Mouse (Mus musculus) ES-E14 (cell line): Measurements from ENCODE around the gene Pdia4. TPM values are rescaled to one million over a fixed set of nuclear protein-coding genes. Genes with fewer than 3 reads are reported as not detected.

Experiments
- DNase-seq: peaks from one replicate; pipeline ENCODE4 v3.0.0-alpha.2; 2013; ENCODE audit warnings: low read depth, low spot score
- H3K27ac ChIP-seq: 2 replicates; pipeline ENCODE4 v1.5.1; 2012; ENCODE audit warnings: low read depth, mild to moderate bottlenecking, low read length, moderate library complexity, mixed read lengths; ENCODE audit not compliant: poor library complexity, insufficient read depth, severe bottlenecking
- H3K36me3 ChIP-seq: 2 replicates; pipeline ENCODE4 v1.6.1; 2012; ENCODE audit warnings: mild to moderate bottlenecking, low read length, moderate library complexity, mixed read lengths; ENCODE audit not compliant: control insufficient read depth, poor library complexity, insufficient read depth, severe bottlenecking
- H3K4me1 ChIP-seq, 2 experiments: fragments of 150-350 bp in 1 of 2; sonication (generic) in 1 of 2; 2 replicates each; pipeline ENCODE4 v1.6.1; 2012; ENCODE audit warnings: low read length in 2 of 2, mild to moderate bottlenecking in 1 of 2, mixed read lengths in 1 of 2; ENCODE audit not compliant: control insufficient read depth in 2 of 2, insufficient read depth in 2 of 2, poor library complexity in 1 of 2
- H3K4me3 ChIP-seq, 2 experiments: fragments of 150-350 bp in 1 of 2; sonication (generic) in 1 of 2; 2 replicates each; pipeline ENCODE4 v1.5.1; 2012; ENCODE audit warnings: low read length in 2 of 2, low read depth in 1 of 2, mild to moderate bottlenecking in 1 of 2, mixed read lengths in 1 of 2; ENCODE audit not compliant: insufficient read depth in 1 of 2, poor library complexity in 1 of 2, severe bottlenecking in 1 of 2
- H3K9ac ChIP-seq: 2 replicates; pipeline ENCODE4 v1.6.1; 2012; ENCODE audit warnings: low read depth, mild to moderate bottlenecking, low read length, mixed read lengths; ENCODE audit not compliant: poor library complexity, insufficient read depth, severe bottlenecking
- H3K9me3 ChIP-seq: fragments of 150-350 bp; sonication (generic); 2 replicates; pipeline ENCODE4 v1.6.1; 2012; ENCODE audit warnings: low read depth, mild to moderate bottlenecking, low read length; ENCODE audit not compliant: control insufficient read depth, insufficient read depth
- CHD2 ChIP-seq: IDR thresholded peaks from 2 replicates; pipeline ENCODE4 v1.6.1; 2014; ENCODE audit warnings: mild to moderate bottlenecking, low read depth, low read length, inconsistent platforms
- HCFC1 ChIP-seq: IDR thresholded peaks from 2 replicates; pipeline ENCODE4 v1.6.1; 2012; ENCODE audit warnings: low read length, inconsistent platforms, borderline replicate concordance; ENCODE audit not compliant: insufficient read depth
- MAFK ChIP-seq: IDR thresholded peaks from 2 replicates; pipeline ENCODE4 v1.6.1; 2014; ENCODE audit warnings: mild to moderate bottlenecking, low read depth, low read length, inconsistent platforms; ENCODE audit not compliant: insufficient read depth
- ZC3H11A ChIP-seq: IDR thresholded peaks from 2 replicates; pipeline ENCODE4 v1.6.1; 2012; ENCODE audit warnings: low read depth, mild to moderate bottlenecking, inconsistent platforms, low read length, borderline replicate concordance
- ZNF384 ChIP-seq: IDR thresholded peaks from 2 replicates; pipeline ENCODE4 v1.6.1; 2012; ENCODE audit warnings: low read depth, low read length, inconsistent platforms
- in situ Hi-C, 2 experiments: fragments of 600-800 bp; cut with MboI; formaldehyde crosslinking; loops; one replicate each; pipeline ENCODE4 v1.15.1; 2025; ENCODE audit warnings: low sequenced_read_pairs in 2 of 2, inconsistent platforms in 1 of 2; ENCODE audit not compliant: unreplicated experiment in 2 of 2
- total RNA-seq: library from RNA; depleted of rRNA; stranded (reverse); fragments of 300-350 nt; gene quantifications from 2 replicates; pipeline ENCODE4 v1.2.3, GENCODE M21; 2012

Gene Pdia4
- total RNA-seq, 1 experiment: 429 TPM

DNA sequence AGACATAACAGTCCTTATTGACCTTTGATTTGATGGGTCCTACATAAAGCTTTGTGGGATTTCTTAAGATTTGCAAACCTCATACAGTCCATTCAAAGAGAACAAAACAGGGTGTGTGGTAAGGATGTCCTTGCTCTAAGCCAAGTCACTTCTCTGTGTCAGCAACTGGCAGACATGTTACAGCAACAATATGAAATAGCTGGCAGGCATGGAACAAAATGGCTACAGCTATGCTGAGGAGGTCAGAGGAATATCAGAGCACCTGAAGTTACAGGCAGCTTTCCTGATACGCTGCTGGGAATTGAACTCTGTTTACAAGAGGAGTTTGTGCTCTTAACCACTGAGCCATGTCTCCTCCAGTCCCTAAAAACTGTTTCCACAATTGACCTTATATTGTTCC is 19.0 kb upstream of the Pdia4 start:
- no peak for DNase-seq
- H3K4me3 ChIP-seq: no peak overlapping the region
- in situ Hi-C loops: no loop called here
- H3K9ac ChIP-seq: no peak overlapping the region
- H3K4me1 ChIP-seq: peaks cover 0 to 6% of the 10 kb centered on the region in 2 experiments; a peak in 1 of 4 replicates
- TF ChIP-seq ZC3H11A: no peak
- no peak for TF ChIP-seq ZNF384
- no peak for TF ChIP-seq CHD2
- TF ChIP-seq MAFK: no peak
- no peak for TF ChIP-seq HCFC1
- no peak overlapping the region for H3K27ac ChIP-seq
- H3K36me3 ChIP-seq: no peaks in the 10 kb centered on the region
- H3K9me3 ChIP-seq: no peaks in the 10 kb centered on the region

DNA sequence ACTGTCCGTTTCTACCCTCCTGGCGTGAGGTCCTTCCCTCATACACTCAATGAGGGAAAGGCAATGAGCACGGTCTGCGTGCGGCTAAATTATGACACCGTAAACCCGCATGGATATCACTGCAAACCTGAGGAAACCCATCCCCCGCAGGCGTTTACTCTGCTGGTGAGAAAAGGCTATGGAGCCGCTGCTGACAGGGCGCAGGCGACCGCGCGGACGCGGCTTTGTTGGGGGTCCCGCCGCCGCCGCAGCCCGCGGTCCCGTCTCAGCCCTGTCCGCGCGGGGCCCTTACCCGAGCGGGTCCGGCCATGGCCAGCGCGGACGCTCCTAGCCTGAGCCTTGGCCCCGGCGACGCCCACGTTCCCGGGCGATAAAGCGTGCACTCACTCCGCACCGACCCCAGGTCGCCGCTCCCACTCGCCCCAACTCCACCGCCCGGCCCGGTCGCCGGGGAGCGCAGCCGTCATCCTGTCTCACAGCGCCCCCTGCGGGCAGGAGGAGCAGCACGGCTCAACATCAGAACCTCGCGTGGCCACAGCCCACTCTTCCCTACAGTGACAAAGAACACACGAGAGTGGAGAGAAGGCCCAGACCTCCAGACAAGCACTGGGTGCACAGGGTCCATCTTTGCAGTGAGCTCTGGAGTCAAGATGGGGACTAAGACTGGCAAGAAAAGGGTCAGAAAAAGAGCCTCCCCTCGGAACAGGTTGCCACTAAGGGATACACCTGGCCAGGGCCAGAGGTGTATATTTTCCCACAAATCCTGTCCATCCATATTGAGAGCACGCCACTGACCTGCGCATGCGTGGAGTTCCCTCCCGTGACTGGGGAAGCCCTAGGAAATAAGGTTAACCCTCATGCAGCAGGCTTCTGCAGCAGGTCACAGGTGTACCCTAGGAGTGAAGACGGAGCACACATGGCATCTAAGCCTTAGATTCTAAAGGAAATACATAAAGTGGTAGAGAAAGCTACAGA is 17.2 kb upstream of the Pdia4 start, which contains the start of gene Zfp786:
Zfp786 (minus strand) TSS at position 764 of the 975 bp plus-strand sequence.
- Histone ChIP-seq H3K4me1 (peaks cover 0 to 4% of the 10 kb centered on the region in 2 experiments; a peak in 1 of 4 replicates), H3K9me3 (no peaks in the 10 kb centered on the region), H3K9ac (peak within 1 kb of the TSS; percentile 78), H3K36me3 (no peaks in the 10 kb centered on the region), H3K27ac (no peak within 1 kb of the TSS), H3K4me3 (peak within 1 kb of the TSS; percentile 81 to 94)
- in situ Hi-C loops: no loop called here
- TF ChIP-seq HCFC1 (no peak), CHD2 (0 out of 2 replicates have a peak, but pooled peaks have one; percentile 41)
- DNase-seq: peak; percentile 86

DNA sequence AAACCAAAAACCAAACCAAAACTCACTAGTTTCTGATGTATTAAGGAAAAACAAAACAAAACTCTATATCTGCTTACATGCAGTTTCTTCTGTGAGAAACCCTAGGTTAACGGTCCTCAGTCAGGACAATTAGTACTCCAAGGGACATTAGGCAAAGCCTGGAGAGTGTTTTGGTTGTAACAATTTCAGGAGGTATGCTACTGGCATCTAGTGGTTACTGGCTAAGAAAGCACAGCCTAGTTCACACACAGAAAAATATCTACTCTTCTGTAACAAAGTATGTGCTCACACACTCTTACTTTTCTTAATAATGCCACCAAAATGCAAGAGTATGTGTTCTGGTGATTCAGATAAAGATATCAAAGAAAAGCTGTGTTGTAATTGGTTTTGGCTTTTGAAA is 15.7 kb upstream of the Pdia4 start:
- no peak for TF ChIP-seq MAFK
- TF ChIP-seq ZC3H11A: no peak
- TF ChIP-seq CHD2: no peak
- TF ChIP-seq HCFC1: no peak
- in situ Hi-C loops: no loop called here
- Histone ChIP-seq H3K4me3 (peak overlapping the region in 1 of 2 experiments; percentile 94; a peak in 1 of 4 replicates), H3K4me1 (peaks cover 8% of the 10 kb centered on the region in 2 experiments), H3K9me3 (no peaks in the 10 kb centered on the region), H3K27ac (no peak overlapping the region), H3K36me3 (no peaks in the 10 kb centered on the region), H3K9ac (no peak overlapping the region)
- no peak for DNase-seq

DNA sequence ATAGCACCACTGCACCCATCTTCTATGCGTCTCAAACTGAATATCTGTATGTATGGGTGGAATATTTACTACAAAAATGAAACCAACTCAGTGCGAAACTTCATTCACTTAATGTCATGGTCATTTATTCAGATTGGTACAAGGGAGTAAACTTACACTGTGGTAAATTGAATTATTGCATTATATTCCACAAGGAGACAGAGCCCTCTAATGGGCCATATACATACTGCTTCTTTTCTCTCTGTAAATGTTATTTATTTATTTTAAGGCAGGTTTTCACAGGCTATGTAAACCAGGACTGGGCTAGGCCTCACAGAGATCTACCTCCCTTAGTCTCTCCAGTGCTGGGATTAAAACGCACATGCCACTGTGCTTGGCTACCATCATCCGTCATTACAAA is 14.2 kb upstream of the Pdia4 start:
- Histone ChIP-seq H3K9ac (no peak overlapping the region), H3K4me3 (no peak overlapping the region), H3K36me3 (no peaks in the 10 kb centered on the region), H3K4me1 (peaks cover 11 to 15% of the 10 kb centered on the region in 2 experiments), H3K9me3 (no peaks in the 10 kb centered on the region), H3K27ac (no peak overlapping the region)
- no peak for DNase-seq
- in situ Hi-C loops: no loop called here
- TF ChIP-seq MAFK (no peak), ZC3H11A (no peak), ZNF384 (no peak), CHD2 (no peak), HCFC1 (no peak)

DNA sequence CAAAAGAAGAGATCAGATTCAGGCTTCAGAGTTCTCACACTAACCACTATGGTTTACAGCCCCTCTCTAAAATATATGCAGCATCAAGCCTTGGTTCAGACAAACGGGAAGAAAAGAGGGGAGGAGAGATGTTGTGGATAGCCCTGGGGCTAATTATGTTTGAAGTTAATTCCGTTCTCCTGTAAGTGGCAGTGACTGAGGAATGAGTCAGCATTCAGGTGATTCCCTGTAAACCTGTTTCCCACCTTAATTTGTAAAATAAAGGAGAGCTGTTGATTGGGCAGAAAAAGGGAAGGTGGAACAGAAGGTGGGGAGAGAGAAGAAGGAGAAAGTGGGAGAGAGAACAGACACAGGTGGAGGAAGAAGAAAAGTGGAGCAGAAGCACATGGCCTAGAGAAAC is 11.0 kb upstream of the Pdia4 start:
- Histone ChIP-seq H3K4me3 (peak overlapping the region in 1 of 2 experiments; percentile 32; a peak in 2 of 4 replicates), H3K9ac (0 out of 2 replicates have a peak overlapping the region, but pooled peaks have one; percentile 27), H3K27ac (no peak overlapping the region), H3K4me1 (peaks cover 6 to 22% of the 10 kb centered on the region in 2 experiments), H3K9me3 (no peaks in the 10 kb centered on the region), H3K36me3 (no peaks in the 10 kb centered on the region)
- DNase-seq: no peak
- in situ Hi-C loops: no loop called here
- TF ChIP-seq CHD2 (no peak), ZNF384 (no peak), MAFK (peak; percentile 83), HCFC1 (no peak)
